Mouse (Mus musculus) large intestine, adult 2 months (tissue): ENCODE data around the gene Pnpla1. TPM values are rescaled to one million over a fixed set of nuclear protein-coding genes. Genes with fewer than 3 reads are reported as not detected.
"Not testable (repeated sequence)": the region's sequence is repeated elsewhere in the genome, so short reads cannot be mapped to it uniquely, and the experiment has no call there.

ENCODE experiments used
- DNase-seq: peaks from one replicate; pipeline ENCODE4 v3.0.0-alpha.2; 2012; ENCODE audit warnings: low read depth, low spot score
- WGBS: fragments of 180-500 bp; shearing (Covaris S2); methylation state at CpG from one replicate; pipeline ENCODE4 v1.1.7; 2018; 5-methylcytosine and 5-hydroxymethylcytosine counted together
- polyA plus RNA-seq: library from polyadenylated mRNA; depleted of rRNA; stranded (reverse); fragments of >200 nt; gene quantifications from 2 replicates; pipeline ENCODE4 v1.2.3, GENCODE M21; 2012; rRNA removed

Gene Pnpla1
- polyA plus RNA-seq, result 1.0 and 1.5 TPM in 2 replicates

DNA sequence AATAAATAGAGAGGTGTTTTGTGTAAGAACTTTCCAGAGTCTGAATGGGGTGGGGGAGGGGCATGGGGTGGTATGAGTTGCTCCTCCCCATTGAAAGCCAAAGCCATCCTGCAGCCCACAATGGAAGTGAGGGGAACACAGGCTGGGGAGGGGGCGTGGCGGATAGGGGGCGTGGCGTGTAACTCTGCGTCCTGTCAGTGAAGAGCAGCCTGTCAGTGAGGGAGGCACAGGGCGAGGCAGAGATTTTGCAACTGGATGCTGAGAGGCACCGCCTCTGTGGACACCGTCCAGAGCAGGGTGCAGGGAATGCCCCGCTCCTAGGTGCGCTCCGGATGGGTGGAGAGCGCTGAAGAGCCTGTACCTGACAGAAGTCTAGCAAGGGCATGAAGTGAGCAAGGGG, at the start of gene Pnpla1:
Gene Pnpla1, plus strand, starts transcription at position 207 of the 400 bp plus-strand sequence.
- WGBS, result 52% methylated on average over 12 of the region's 12 CpGs
- DNase-seq, result no peak

DNA sequence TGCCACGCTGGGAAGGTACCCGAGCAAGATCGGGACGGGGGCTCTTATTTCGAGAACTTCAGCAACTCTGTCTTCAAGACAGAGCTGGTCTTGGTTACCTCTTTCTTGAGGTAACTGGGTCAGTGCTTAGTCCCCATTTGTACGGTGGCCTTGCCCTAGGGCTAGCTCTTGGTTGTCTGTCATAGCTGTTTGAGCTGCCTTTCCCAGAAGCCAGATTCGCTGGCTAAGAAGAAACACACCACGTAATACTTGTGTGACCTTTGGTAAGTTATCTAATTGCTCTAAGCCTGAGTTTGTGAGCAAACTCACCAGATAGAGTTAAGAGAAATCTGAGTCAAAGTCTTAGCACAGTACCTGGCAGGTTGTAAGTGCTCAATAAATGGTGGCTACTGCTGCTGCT, 49.5 kb upstream of the Pnpla1 start:
- WGBS, result 71% methylated on average over 8 of the region's 8 CpGs
- no peak for DNase-seq

- no peak for DNase-seq
- WGBS, result 68% methylated on average over 10 of the region's 10 CpGs
Observed at GRCm38 (mm10) chr17:28809175-28809831, 48.9 kb upstream of the Pnpla1 start.

- 26% methylated on average over 10 of the region's 10 CpGs for WGBS
- DNase-seq, result no peak
Observed at GRCm38 (mm10) chr17:28812345-28812744, 45.9 kb upstream of the Pnpla1 start.

GRCm38 (mm10) chr17:28814529-28815097, 43.6 kb upstream of the Pnpla1 start:
- no peak for DNase-seq
- 85% methylated on average over 18 of the region's 18 CpGs for WGBS

DNA sequence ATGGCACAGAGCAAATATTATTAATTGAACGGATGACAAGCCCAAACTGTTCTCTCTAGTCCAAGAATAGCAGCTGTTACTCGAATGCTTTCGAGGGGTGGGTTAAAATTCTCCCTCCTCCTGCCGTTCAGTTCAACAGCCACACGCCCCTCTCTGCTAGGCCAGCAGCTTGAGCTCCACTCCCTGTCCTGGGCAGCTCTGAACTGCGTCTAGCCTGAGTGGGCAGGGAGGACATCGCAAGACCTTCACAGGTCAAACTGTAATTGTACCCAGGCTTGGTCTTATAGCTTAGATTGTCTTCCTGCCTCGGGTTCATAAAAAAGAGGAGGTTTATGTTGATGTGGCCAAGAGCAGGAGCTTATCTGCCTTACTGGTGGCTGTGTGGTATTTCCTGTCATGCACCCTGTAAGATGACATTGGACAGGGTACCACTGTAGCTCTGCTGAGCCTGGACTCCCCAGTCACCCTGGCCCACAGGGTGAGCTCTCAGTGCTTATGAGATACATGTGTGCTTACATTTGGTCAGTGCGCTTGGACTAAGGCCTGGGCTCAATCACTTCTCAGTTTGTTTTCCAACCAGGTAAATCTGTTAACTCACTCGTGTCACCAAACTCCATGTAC, 42.7 kb upstream of the Pnpla1 start:
- WGBS, result 33% methylated on average over 10 of the region's 10 CpGs
- no peak for DNase-seq

GRCm38 (mm10) chr17:28816326-28816725, 41.9 kb upstream of the Pnpla1 start:
- 59% methylated on average over 10 of the region's 10 CpGs for WGBS
- DNase-seq, result not testable (repeated sequence)

DNA sequence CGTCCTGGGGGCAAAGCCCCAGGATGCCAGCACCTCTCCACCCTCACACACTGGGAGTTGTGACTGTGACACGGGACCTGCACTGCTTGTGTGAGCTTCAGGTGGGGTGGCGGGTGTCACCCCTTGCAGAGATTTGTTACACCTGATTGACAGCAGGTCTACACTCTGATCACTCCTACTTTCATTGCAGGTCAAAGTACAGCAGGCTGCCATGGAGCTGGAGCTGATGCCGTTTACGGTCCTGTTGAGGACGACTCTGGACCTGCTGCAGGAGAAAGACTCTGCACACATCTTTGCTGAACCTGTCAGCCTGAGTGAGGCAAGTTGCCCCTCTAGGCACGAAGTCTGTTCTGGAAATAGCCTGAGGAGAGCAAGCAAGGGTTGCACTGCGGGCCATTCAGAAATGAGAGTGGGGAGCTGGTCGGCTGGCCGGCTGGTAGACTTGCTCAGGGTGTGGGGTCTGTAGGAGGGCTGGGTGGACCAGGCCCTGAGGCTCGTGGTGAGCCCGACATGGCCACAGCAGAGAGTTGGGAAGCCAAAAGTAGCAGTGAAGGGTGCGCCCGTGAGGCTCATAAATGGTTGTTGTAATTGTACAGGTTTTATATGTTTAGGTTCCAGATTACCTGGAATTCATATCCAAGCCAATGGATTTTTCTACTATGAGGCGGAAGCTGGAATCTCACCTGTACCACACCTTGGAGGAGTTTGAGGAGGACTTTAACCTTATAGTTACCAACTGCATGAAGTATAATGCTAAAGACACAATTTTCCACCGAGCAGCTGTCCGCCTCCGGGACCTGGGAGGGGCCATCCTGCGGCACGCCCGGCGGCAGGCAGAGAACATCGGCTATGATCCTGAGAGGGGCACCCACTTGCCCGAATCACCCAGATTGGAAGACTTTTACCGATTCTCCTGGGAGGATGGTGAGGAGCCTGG, 41.1 kb upstream of the Pnpla1 start:
- 39% methylated on average over 25 of the region's 25 CpGs for WGBS

DNA sequence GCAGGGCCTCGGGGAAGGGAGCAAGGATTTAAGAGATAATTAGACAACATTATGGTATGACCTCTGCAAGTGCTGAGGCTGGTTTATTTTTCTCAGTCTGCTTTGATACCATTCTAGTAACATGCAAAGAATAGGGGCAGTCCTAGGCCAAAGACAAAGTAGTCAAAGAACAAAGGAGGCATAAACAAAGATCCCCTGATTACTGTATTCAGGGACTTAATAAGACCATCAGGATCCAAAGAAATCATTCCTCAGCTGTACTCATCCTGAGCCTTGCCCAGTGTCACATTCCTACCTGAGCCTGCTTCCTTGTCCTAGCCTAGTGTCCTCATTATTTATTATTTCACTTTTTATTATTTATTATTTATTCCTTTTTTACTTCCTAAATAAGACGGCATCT, 38.0 kb upstream of the Pnpla1 start:
- no peak for DNase-seq
- 87% methylated on average over 2 of the region's 2 CpGs for WGBS

More for the DNA sequence above, 41.1 kb upstream of the Pnpla1 start:
- DNase-seq, result no peak

- no peak for DNase-seq
- whole genome bisulfite sequencing, result 82% methylated on average over 13 of the region's 13 CpGs
Observed at GRCm38 (mm10) chr17:28823004-28823745, 35.0 kb upstream of the Pnpla1 start.

GRCm38 (mm10) chr17:28823749-28824148, 34.5 kb upstream of the Pnpla1 start:
- DNase-seq, result no peak
- 84% methylated on average over 11 of the region's 11 CpGs for WGBS

DNA sequence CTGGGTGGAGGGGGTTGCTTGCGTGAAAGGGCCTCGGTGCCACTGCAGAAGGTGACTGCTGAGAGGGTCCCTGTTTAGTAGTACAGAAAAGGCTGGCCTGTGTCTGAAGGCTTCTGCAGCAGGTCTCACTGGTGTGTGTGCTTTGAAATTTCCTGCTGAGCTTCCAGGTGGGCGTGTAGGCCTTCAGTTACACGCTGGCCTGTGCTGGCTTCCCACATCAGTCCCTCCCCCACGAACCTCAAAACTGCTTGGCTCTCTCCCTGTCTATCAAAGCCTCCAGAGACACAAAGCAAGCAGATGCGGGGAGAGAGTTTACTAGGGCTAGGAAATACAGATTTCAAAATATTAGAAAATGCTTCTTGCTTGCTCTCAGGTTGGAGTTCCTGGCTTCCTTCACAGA, 33.3 kb upstream of the Pnpla1 start:
- WGBS, result 53% methylated on average over 6 of the region's 6 CpGs
- DNase-seq, result no peak

DNA sequence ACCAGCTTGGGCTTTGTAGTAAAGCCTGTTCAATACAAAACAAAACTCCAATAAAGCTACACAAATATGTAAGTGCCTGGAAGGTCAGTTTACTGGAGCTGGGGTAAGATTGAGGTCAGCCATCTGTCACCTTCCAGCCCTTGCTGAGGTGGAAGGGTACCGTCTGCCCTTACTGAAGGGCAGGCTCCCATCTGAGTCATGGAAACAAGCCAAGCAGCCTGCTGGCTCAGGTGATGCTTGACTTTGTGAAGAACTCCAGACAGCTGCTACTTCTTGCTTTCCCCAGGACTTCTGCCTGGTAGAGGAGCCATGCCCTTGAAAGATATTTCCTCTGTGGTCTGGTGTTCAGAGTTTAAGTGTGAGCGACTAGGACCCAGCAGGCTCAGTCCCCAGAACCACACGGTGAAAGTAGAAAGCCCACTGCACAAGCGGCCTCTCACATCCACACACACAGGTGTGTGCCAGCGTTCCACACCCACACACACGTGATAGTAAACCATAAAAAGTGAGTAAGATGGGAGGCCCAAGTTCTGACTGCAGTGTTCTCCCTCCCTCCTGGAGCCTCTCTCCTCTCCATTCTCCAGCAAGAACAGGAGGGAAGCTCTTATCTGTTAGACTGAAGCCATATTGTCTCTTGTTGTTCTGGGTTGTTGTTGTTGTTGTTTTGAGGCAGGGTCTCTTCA, 32.7 kb upstream of the Pnpla1 start:
- WGBS, result 39% methylated on average over 6 of the region's 6 CpGs
- DNase-seq, result no peak

GRCm38 (mm10) chr17:28827665-28828231, 30.5 kb upstream of the Pnpla1 start:
- 80% methylated on average over 8 of the region's 8 CpGs for WGBS
- no peak for DNase-seq

- no peak for DNase-seq
- 92% methylated on average over 14 of the region's 14 CpGs for WGBS
Observed at GRCm38 (mm10) chr17:28829120-28829519, 29.1 kb upstream of the Pnpla1 start.

GRCm38 (mm10) chr17:28831065-28831464, 27.1 kb upstream of the Pnpla1 start:
- DNase-seq, result no peak
- WGBS, result 86% methylated on average over 8 of the region's 8 CpGs

DNA sequence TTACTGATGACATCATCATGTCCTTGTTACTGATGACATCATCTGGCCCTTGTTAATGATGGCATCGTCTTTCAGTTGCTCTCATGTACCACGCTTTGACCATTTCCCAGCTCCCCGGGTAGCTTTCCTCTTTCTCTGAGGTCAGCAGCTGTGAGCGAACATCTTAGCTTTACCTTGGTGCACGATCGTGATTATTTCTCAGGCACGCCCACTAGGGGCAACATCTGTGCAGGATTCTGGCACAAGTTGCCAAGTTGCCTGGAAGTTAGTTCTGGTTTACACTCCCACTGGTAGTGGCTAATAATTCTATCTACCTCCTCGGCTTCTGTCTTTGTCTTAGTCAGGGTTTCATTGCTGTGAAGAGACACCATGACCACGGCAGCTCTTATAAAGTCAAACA, 26.2 kb upstream of the Pnpla1 start:
- 65% methylated on average over 9 of the region's 9 CpGs for WGBS

DNA sequence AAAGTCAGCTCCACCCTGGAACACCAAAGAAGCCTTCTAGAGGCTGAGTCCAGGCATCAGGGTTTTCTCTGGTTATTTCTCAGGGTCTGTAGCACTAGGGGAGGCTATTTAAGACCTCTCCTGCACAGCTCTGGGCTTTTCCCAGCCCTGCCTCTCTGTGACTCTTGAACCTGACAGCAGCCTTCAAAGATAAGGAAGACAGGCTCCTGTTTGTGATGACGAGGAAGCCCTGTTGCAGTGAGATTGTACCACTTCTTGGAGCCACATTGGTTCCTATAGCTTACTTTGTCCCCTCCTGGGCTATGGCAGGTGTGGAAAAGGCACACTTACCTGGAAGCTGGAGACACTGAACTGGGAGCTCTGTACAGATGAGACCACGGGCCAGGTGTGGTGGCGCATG, 25.3 kb upstream of the Pnpla1 start:
- WGBS, result 90% methylated on average over 3 of the region's 3 CpGs
- DNase-seq, result no peak

More for the DNA sequence above, 26.2 kb upstream of the Pnpla1 start:
- no peak for DNase-seq
